Mouse (Mus musculus) MEL (cell line): ENCODE results near the gene Ccl28.

ENCODE experiments used
- NELFE ChIP-seq: IDR thresholded peaks from 2 replicates; pipeline ENCODE4 v1.6.1; 2011; ENCODE audit warnings: low read depth, low read length, improper control_type of control experiment
- TBP ChIP-seq: IDR thresholded peaks from 2 replicates; pipeline ENCODE4 v1.8.0; 2011; ENCODE audit warnings: low read depth, low read length, improper control_type of control experiment

DNA sequence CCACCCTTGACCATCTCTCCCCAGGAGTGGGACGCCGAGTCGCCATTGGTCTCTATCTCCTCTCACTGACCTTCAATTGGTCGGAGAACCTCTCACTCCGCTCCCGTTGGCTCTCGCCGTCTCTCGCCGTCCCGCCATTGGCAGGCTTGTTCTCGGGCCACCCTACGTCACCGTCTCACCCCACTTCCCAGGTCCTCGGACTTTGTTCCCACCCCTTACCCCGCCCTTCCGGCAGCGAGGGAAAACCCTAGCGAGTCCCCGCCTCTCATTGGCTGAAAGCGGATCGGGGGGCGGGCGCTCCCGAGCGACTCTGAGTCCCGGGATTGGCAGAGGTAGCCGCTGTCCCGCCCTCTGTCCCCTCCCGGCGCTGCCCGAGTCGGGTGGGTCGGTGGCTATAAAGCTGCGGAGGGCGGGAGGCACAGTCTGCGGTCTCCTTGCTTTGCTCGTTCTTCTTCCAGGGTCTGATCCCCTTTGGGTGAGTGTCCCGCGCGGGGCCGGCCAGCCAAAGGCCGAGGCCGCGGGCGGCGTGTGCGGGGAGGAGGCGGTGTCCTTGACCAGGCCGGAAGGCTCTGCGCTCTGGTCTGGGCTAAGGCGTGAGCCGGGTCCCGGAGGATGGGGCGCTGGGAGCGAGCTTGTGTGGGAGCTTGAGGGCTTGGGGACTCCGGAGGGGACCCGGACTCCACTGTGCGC is 66.6 kb downstream of the Ccl28 start, which contains the start of gene Hmgcs1:
- TF ChIP-seq TBP (no peak), NELFE (peak; percentile 65)
